Mouse (Mus musculus) liver, embryonic 12.5 days (tissue): ENCODE results near the gene Olfr617. TPM values are rescaled to one million over a fixed set of nuclear protein-coding genes. Genes with fewer than 3 reads are reported as not detected.
"Not testable (repeated sequence)": the region's sequence is repeated elsewhere in the genome, so short reads cannot be mapped to it uniquely, and the experiment has no call there.

Experiments used
- ATAC-seq: fragments of 200-750 bp; cut with Nextera tagmentation; 2 replicates; pipeline ENCODE4 v1.8.0; 2017; ENCODE audit warnings: moderate number of reproducible peaks, mild to moderate bottlenecking, moderate library complexity
- H3K27ac ChIP-seq: fragments of 300-500 bp; sonication (generic); 2 replicates; pipeline ENCODE4 v1.5.1; 2016; ENCODE audit warnings: mild to moderate bottlenecking
- H3K27me3 ChIP-seq: fragments of 300-500 bp; sonication (generic); replicated peaks from 2 replicates; pipeline ENCODE4 v1.6.1; 2016; ENCODE audit warnings: mild to moderate bottlenecking, moderate library complexity
- H3K36me3 ChIP-seq: fragments of 300-500 bp; sonication (generic); 2 replicates; pipeline ENCODE4 v1.6.1; 2016; ENCODE audit warnings: mild to moderate bottlenecking, moderate library complexity
- H3K4me1 ChIP-seq: fragments of 300-500 bp; sonication (generic); 2 replicates; pipeline ENCODE4 v1.6.1; 2016
- H3K4me2 ChIP-seq: fragments of 300-500 bp; sonication (generic); 2 replicates; pipeline ENCODE4 v1.6.1; 2016; ENCODE audit warnings: mild to moderate bottlenecking, moderate library complexity
- H3K4me3 ChIP-seq: fragments of 300-500 bp; sonication (generic); 2 replicates; pipeline ENCODE4 v1.5.1; 2016; ENCODE audit warnings: mild to moderate bottlenecking, moderate library complexity
- H3K9ac ChIP-seq: fragments of 300-500 bp; sonication (generic); 2 replicates; pipeline ENCODE4 v1.6.1; 2016; ENCODE audit warnings: mild to moderate bottlenecking, moderate library complexity
- H3K9me3 ChIP-seq: fragments of 300-500 bp; sonication (generic); replicated peaks from 2 replicates; pipeline ENCODE4 v1.6.1; 2016; ENCODE audit warnings: mild to moderate bottlenecking, moderate library complexity
- WGBS: fragments of 180-500 bp; shearing (Covaris S2); methylation state at CpG from one replicate; pipeline ENCODE4 v1.1.7; 2016; ENCODE audit not compliant: insufficient replicate concordance; 5-methylcytosine and 5-hydroxymethylcytosine counted together
- microRNA-seq: library from miRNA; unstranded; fragments of <30 nt; microRNA quantifications from one replicate; pipeline ENCODE4, GENCODE M21; 2017
- polyA plus RNA-seq: library from polyadenylated mRNA; unstranded; fragments of >200 nt; fragmentation: Nextera tagmentation; extraction: Ambion mirVana; gene quantifications from 2 replicates; pipeline ENCODE4 v1.2.1, GENCODE M21; 2016

Gene Olfr617
- not detected in 2 replicates for polyA plus RNA-seq

DNA sequence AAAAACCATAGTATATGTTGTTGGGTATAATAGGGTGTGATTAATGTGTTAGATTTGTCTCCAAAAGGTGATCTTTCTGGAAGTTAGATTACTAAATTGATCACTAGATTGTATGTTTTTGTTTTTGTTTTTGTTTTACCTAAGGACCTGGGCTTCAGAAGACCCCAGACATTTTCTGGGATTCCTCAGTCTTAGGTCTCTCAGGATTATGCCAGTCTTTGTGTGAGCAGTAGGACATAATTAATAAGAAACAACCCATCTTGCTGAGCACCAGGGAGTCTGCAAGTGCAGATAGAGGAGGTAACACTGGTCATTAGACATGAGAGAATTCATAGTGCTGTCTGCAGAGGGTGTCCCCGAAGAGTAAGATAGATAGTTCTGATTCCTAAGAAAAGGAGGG, at the start of gene Olfr617:
Gene Olfr617, plus strand, starts transcription at position 301 of the 400 bp plus-strand sequence.
- Histone ChIP-seq H3K27ac (no peak within 1 kb of the TSS), H3K36me3 (no peaks in the 10 kb centered on the region), H3K4me2 (no peak within 1 kb of the TSS), H3K4me3 (no peak within 1 kb of the TSS), H3K9ac (no peak within 1 kb of the TSS), H3K27me3 (no peaks in the 10 kb centered on the region), H3K4me1 (no peaks in the 10 kb centered on the region), H3K9me3 (no peaks in the 10 kb centered on the region)
- no peak for ATAC-seq
- 54% methylated on average over 1 of the region's 1 CpGs for WGBS

DNA sequence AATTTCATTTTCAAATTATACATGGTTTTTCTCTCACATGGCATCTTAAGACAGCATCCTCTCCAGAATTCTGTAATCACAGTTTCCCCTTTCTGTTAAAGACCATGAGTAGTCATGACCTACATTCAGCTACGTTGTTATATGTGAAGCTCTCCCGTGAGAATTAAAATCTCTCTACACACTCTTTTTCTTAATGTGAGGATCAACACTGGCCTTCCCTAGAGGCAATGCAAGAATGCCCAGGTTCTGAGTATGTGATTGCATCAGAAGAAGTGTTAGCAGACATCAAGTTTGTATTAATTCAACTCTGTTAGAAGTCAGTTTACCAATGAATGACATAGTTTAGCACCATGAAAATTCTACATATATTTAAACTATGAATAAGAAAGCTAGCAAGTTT, 30.2 kb upstream of the Olfr617 start, which contains the start of gene Olfr612:
Gene Olfr612, minus strand, starts transcription at position 101 of the 400 bp plus-strand sequence.
- not testable (repeated sequence) for H3K36me3 ChIP-seq, H3K9me3 ChIP-seq, H3K4me3 ChIP-seq, H3K4me1 ChIP-seq, ATAC-seq, H3K27ac ChIP-seq, H3K4me2 ChIP-seq, H3K27me3 ChIP-seq, H3K9ac ChIP-seq
- 58% methylated on average over 2 of the region's 2 CpGs for WGBS

GRCm38 (mm10) chr7:103547774-103548173, 25.1 kb upstream of the Olfr617 start, which contains the start of gene Olfr613:
Gene Olfr613 (plus strand): TSS chr7:103548074.
- Histone ChIP-seq H3K4me3 (no peak within 1 kb of the TSS), H3K36me3 (no peaks in the 10 kb centered on the region), H3K4me2 (no peak within 1 kb of the TSS), H3K27me3 (no peaks in the 10 kb centered on the region), H3K9ac (no peak within 1 kb of the TSS), H3K27ac (no peak within 1 kb of the TSS), H3K4me1 (no peaks in the 10 kb centered on the region), H3K9me3 (no peaks in the 10 kb centered on the region)
- no peak for ATAC-seq
- WGBS, result 55% methylated on average over 2 of the region's 2 CpGs

GRCm38 (mm10) chr7:103555779-103556178, 17.1 kb upstream of the Olfr617 start, which contains the start of gene Olfr615:
Gene Olfr615 (plus strand): TSS chr7:103556079.
- H3K9ac ChIP-seq, result no peak within 1 kb of the TSS
- WGBS, result 41% methylated on average over 2 of the region's 2 CpGs
- no peak within 1 kb of the TSS for H3K4me3 ChIP-seq
- ATAC-seq, result no peak
- no peak within 1 kb of the TSS for H3K4me2 ChIP-seq
- no peaks in the 10 kb centered on the region for H3K36me3 ChIP-seq
- no peak within 1 kb of the TSS for H3K27ac ChIP-seq
- no peaks in the 10 kb centered on the region for H3K9me3 ChIP-seq
- no peaks in the 10 kb centered on the region for H3K27me3 ChIP-seq
- no peaks in the 10 kb centered on the region for H3K4me1 ChIP-seq

DNA sequence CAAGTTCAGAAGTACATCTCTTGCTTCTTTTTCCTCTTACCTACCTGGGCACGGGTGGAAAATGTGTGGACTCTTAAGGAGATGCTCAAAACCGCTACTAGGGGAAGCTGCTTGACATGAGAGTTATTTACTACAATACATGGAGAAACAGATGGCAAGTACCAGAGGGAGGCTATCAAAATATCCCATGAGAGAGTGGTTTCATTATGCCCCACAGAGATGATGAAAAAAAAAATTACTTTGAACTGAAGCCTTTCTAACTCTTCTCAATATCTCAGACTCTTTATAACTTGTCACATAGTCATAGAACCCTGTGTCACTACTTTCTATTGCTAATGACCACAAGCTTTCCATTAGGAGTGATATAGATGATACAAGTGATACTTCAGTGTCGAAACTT, 3.8 kb upstream of the Olfr617 start, which contains the start of gene Olfr616:
Gene Olfr616, minus strand, starts transcription at position 101 of the 400 bp plus-strand sequence.
- no peaks in the 10 kb centered on the region for H3K4me1 ChIP-seq
- ATAC-seq, result no peak

DNA sequence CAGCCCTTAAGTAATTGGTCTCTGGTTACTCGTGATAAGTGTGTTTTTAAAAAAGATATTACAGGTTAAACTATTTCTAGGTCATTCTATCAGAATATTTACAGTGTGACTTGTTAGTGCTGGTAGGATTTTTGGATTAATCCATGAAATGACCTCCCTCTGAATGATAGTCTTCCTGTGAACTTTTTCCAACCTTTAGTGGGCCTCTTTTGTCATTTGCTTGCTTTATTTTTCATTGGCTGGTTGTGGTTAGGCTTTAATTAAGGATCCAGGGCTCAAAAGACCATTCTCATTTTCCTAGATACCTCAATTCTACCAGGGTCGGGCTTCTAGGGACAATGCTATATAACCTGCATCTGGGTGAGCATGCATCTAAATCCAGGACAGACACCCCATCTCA, 16.9 kb downstream of the Olfr617 start, which contains the start of gene Olfr618:
Gene Olfr618, plus strand, starts transcription at position 301 of the 400 bp plus-strand sequence.
- WGBS, result 41% methylated on average over 2 of the region's 2 CpGs
- Histone ChIP-seq H3K4me3 (no peak within 1 kb of the TSS), H3K27ac (no peak within 1 kb of the TSS), H3K27me3 (no peaks in the 10 kb centered on the region), H3K4me2 (no peak within 1 kb of the TSS), H3K4me1 (no peaks in the 10 kb centered on the region), H3K36me3 (no peaks in the 10 kb centered on the region), H3K9me3 (no peaks in the 10 kb centered on the region), H3K9ac (no peak within 1 kb of the TSS)
- ATAC-seq, result no peak

More for the DNA sequence above, 3.8 kb upstream of the Olfr617 start, which contains the start of gene Olfr616:
- Histone ChIP-seq H3K9me3 (no peaks in the 10 kb centered on the region), H3K4me3 (no peak within 1 kb of the TSS), H3K27me3 (no peaks in the 10 kb centered on the region), H3K27ac (no peak within 1 kb of the TSS), H3K4me2 (no peak within 1 kb of the TSS), H3K36me3 (no peaks in the 10 kb centered on the region), H3K9ac (no peak within 1 kb of the TSS)
- 62% methylated on average over 3 of the region's 3 CpGs for WGBS

- no peak within 1 kb of the TSS for H3K4me3 ChIP-seq
- no peaks in the 10 kb centered on the region for H3K4me1 ChIP-seq
- H3K4me2 ChIP-seq, result no peak within 1 kb of the TSS
- H3K9me3 ChIP-seq, result no peaks in the 10 kb centered on the region
- H3K9ac ChIP-seq, result no peak within 1 kb of the TSS
- H3K36me3 ChIP-seq, result no peaks in the 10 kb centered on the region
- ATAC-seq, result no peak
- no peak within 1 kb of the TSS for H3K27ac ChIP-seq
- H3K27me3 ChIP-seq, result no peaks in the 10 kb centered on the region
Measured at GRCm38 (mm10) chr7:103600275-103600674, 27.4 kb downstream of the Olfr617 start, which contains the start of gene Olfr619. Gene Olfr619 (plus strand): TSS chr7:103600575.

- no peak overlapping the region for H3K4me3 ChIP-seq
Measured at GRCm38 (mm10) chr7:103607425-103607824, 34.6 kb downstream of the Olfr617 start.

GRCm38 (mm10) chr7:103612434-103612833, 39.6 kb downstream of the Olfr617 start, which contains the start of gene Olfr620:
Gene Olfr620 (minus strand): TSS chr7:103612534.
- no peaks in the 10 kb centered on the region for H3K27me3 ChIP-seq
- H3K9me3 ChIP-seq, result no peaks in the 10 kb centered on the region
- 52% methylated on average over 2 of the region's 2 CpGs for WGBS
- H3K36me3 ChIP-seq, result no peaks in the 10 kb centered on the region
- no peaks in the 10 kb centered on the region for H3K4me1 ChIP-seq
- H3K27ac ChIP-seq, result no peak within 1 kb of the TSS
- no peak within 1 kb of the TSS for H3K4me2 ChIP-seq
- no peak for ATAC-seq
- H3K4me3 ChIP-seq, result no peak within 1 kb of the TSS
- H3K9ac ChIP-seq, result no peak within 1 kb of the TSS

More at GRCm38 (mm10) chr7:103607425-103607824, 34.6 kb downstream of the Olfr617 start:
- Histone ChIP-seq H3K36me3 (no peaks in the 10 kb centered on the region), H3K9ac (no peak overlapping the region), H3K4me1 (no peaks in the 10 kb centered on the region), H3K4me2 (no peak overlapping the region), H3K27ac (no peak overlapping the region), H3K27me3 (no peaks in the 10 kb centered on the region), H3K9me3 (no peaks in the 10 kb centered on the region)
- 44% methylated on average over 2 of the region's 2 CpGs for WGBS
- ATAC-seq, result no peak

Small RNA genes lying within 50 kb of the gene (microRNA-seq; reads per million reads assigned to microRNA genes)
- not detected for gene Gm26506

Other genes starting within 250 kb of the Olfr617 start
- not detected in 2 replicates for gene Olfr598, start 249.5 kb upstream of the Olfr617 start, polyA plus RNA-seq
- not detected in 2 replicates for gene Olfr599, start 237.1 kb upstream of the Olfr617 start, polyA plus RNA-seq
- not detected in 2 replicates for gene Olfr600, start 223.4 kb upstream of the Olfr617 start, polyA plus RNA-seq
- not detected in 2 replicates for gene Olfr601, start 210.4 kb upstream of the Olfr617 start, polyA plus RNA-seq
- gene Olfr603, start 186.9 kb upstream of the Olfr617 start, polyA plus RNA-seq, result not detected in 2 replicates
- not detected in 2 replicates for gene Usp17lc, start 158.0 kb upstream of the Olfr617 start, polyA plus RNA-seq
- not detected in 2 replicates for gene Olfr605, start 127.6 kb upstream of the Olfr617 start, polyA plus RNA-seq
- gene Olfr606, start 124.0 kb upstream of the Olfr617 start, polyA plus RNA-seq, result not detected in 2 replicates
- gene Olfr607, start 108.9 kb upstream of the Olfr617 start, polyA plus RNA-seq, result not detected in 2 replicates
- gene Olfr608, start 103.2 kb upstream of the Olfr617 start, polyA plus RNA-seq, result not detected in 2 replicates
- gene Olfr609, start 75.0 kb upstream of the Olfr617 start, polyA plus RNA-seq, result not detected in 2 replicates
- gene Olfr610, start 60.9 kb upstream of the Olfr617 start, polyA plus RNA-seq, result not detected in 2 replicates
- not detected in 2 replicates for gene Olfr611, start 52.2 kb upstream of the Olfr617 start, polyA plus RNA-seq
- gene Olfr612, start 30.3 kb upstream of the Olfr617 start, polyA plus RNA-seq, result not detected in 2 replicates
- not detected in 2 replicates for gene Olfr613, start 25.0 kb upstream of the Olfr617 start, polyA plus RNA-seq
- not detected in 2 replicates for gene Olfr615, start 17.0 kb upstream of the Olfr617 start, polyA plus RNA-seq
- gene Olfr616, start 3.9 kb upstream of the Olfr617 start, polyA plus RNA-seq, result not detected in 2 replicates
- gene Olfr618, start 17.0 kb downstream of the Olfr617 start, polyA plus RNA-seq, result not detected in 2 replicates
- gene Olfr619, start 27.5 kb downstream of the Olfr617 start, polyA plus RNA-seq, result not detected in 2 replicates
- gene Olfr620, start 39.5 kb downstream of the Olfr617 start, polyA plus RNA-seq, result not detected in 2 replicates
- not detected in 2 replicates for gene Olfr622, start 69.6 kb downstream of the Olfr617 start, polyA plus RNA-seq
- not detected in 2 replicates for gene Olfr623, start 90.6 kb downstream of the Olfr617 start, polyA plus RNA-seq
- gene Olfr624, start 98.1 kb downstream of the Olfr617 start, polyA plus RNA-seq, result not detected in 2 replicates
- gene Olfr625-ps1, start 109.7 kb downstream of the Olfr617 start, polyA plus RNA-seq, result not detected in 2 replicates
- not detected in 2 replicates for gene Olfr243, start 141.6 kb downstream of the Olfr617 start, polyA plus RNA-seq
- gene Olfr628, start 157.3 kb downstream of the Olfr617 start, polyA plus RNA-seq, result not detected in 2 replicates
- gene Olfr629, start 171.9 kb downstream of the Olfr617 start, polyA plus RNA-seq, result 0.05 TPM in 1 of 2 replicates, not detected in the other
- not detected in 2 replicates for gene Olfr630, start 184.3 kb downstream of the Olfr617 start, polyA plus RNA-seq
- not detected in 2 replicates for gene Olfr69, start 198.5 kb downstream of the Olfr617 start, polyA plus RNA-seq
- gene Olfr68, start 206.6 kb downstream of the Olfr617 start, polyA plus RNA-seq, result not detected in 2 replicates
- gene Olfr67, start 218.8 kb downstream of the Olfr617 start, polyA plus RNA-seq, result not detected in 2 replicates
- gene Hbb-bt, start 240.9 kb downstream of the Olfr617 start, polyA plus RNA-seq, result 37,996 and 38,837 TPM in 2 replicates